Mouse (Mus musculus) forebrain, embryonic 12.5 days (tissue): ENCODE measurements around the gene Ppp2r5c. TPM values are rescaled to one million over a fixed set of nuclear protein-coding genes. Genes with fewer than 3 reads are reported as not detected.

Source experiments
- ATAC-seq: fragments of 200-750 bp; cut with Nextera tagmentation; 2 replicates; pipeline ENCODE4 v1.8.0; 2017; ENCODE audit warnings: moderate TSS enrichment; ENCODE audit not compliant: low FRiP score
- H3K27ac ChIP-seq: fragments of 300-500 bp; sonication (generic); 2 replicates; pipeline ENCODE4 v1.5.1; 2016; ENCODE audit warnings: mild to moderate bottlenecking
- H3K27me3 ChIP-seq: fragments of 300-500 bp; sonication (generic); 2 replicates; pipeline ENCODE4 v1.6.1; 2016; ENCODE audit warnings: mild to moderate bottlenecking
- H3K36me3 ChIP-seq: fragments of 300-500 bp; sonication (generic); replicated peaks from 2 replicates; pipeline ENCODE4 v1.6.1; 2016; ENCODE audit warnings: mild to moderate bottlenecking
- H3K4me1 ChIP-seq: fragments of 300-500 bp; sonication (generic); 2 replicates; pipeline ENCODE4 v1.6.1; 2016
- H3K4me2 ChIP-seq: fragments of 300-500 bp; sonication (generic); 2 replicates; pipeline ENCODE4 v1.6.1; 2016; ENCODE audit warnings: mild to moderate bottlenecking, moderate library complexity
- H3K4me3 ChIP-seq: fragments of 300-500 bp; sonication (generic); replicated peaks from 2 replicates; pipeline ENCODE4 v1.5.1; 2016; ENCODE audit warnings: mild to moderate bottlenecking
- H3K9ac ChIP-seq: fragments of 300-500 bp; sonication (generic); 2 replicates; pipeline ENCODE4 v1.6.1; 2016; ENCODE audit warnings: mild to moderate bottlenecking
- H3K9me3 ChIP-seq: fragments of 300-500 bp; sonication (generic); 2 replicates; pipeline ENCODE4 v1.6.1; 2016
- WGBS: fragments of 180-500 bp; shearing (Covaris S2); methylation state at CpG from one replicate; pipeline ENCODE4 v1.1.7; 2016; 5-methylcytosine and 5-hydroxymethylcytosine counted together
- polyA plus RNA-seq: library from polyadenylated mRNA; unstranded; fragments of >200 nt; fragmentation: Nextera tagmentation; extraction: Ambion mirVana; gene quantifications from 2 replicates; pipeline ENCODE4 v1.2.1, GENCODE M21; 2016

Ppp2r5c gene
- polyA plus RNA-seq, 1 experiment from 2014 or later: 157 TPM

DNA sequence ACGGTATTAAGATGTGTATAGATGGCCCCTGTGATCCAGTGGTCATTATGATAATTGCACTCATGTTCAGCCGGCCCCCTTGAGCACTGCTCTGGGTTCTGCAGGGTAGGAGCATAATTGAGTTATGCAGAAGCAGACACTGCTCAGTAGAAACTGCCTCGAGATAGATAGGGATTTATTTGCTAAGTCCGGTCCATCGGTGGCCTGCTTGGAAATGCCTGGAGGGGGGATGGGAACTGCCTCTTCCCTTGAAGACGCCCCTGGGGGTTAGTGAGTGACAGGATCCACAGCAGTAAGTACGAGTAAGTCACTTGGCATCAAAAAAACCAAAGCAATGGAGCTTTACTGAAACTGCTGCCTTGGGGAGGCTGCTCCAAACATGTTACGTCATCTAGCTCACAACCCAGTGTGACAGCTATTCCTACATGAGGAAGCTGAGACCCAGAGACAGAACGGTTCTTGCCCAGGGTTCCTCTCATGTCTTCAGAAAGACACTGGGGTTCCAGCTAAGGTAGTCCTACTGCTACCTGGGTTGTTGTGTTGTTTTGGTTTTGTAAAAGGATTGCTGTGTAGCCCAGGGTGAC, 60.9 kb downstream of the Ppp2r5c start:
- H3K4me2 ChIP-seq: no peak overlapping the region
- H3K27me3 ChIP-seq: no peaks in the 10 kb centered on the region
- ATAC-seq: no peak
- H3K27ac ChIP-seq: no peak overlapping the region
- H3K4me3 ChIP-seq: no peak overlapping the region
- no peak overlapping the region for H3K9ac ChIP-seq
- no peaks in the 10 kb centered on the region for H3K36me3 ChIP-seq
- H3K9me3 ChIP-seq: no peaks in the 10 kb centered on the region
- peaks cover 33% of the 10 kb centered on the region; the same call in 1 of the 2 replicates for H3K4me1 ChIP-seq
- 69% methylated on average over 9 of the region's 9 CpGs for WGBS

- 85% methylated on average over 5 of the region's 5 CpGs for WGBS
- ATAC-seq: no peak
- H3K27ac ChIP-seq: no peak overlapping the region
- no peaks in the 10 kb centered on the region for H3K27me3 ChIP-seq
- H3K4me2 ChIP-seq: no peak overlapping the region
- no peak overlapping the region for H3K9ac ChIP-seq
- H3K36me3 ChIP-seq: 0 out of 2 replicates have a peak, but pooled peaks cover 5% of the 10 kb centered on the region
- peaks cover 31% of the 10 kb centered on the region; the same call in 1 of the 2 replicates for H3K4me1 ChIP-seq
- H3K9me3 ChIP-seq: no peaks in the 10 kb centered on the region
- no peak overlapping the region for H3K4me3 ChIP-seq
Measured at GRCm38 (mm10) chr12:110508680-110509079, 61.8 kb downstream of the Ppp2r5c start.

DNA sequence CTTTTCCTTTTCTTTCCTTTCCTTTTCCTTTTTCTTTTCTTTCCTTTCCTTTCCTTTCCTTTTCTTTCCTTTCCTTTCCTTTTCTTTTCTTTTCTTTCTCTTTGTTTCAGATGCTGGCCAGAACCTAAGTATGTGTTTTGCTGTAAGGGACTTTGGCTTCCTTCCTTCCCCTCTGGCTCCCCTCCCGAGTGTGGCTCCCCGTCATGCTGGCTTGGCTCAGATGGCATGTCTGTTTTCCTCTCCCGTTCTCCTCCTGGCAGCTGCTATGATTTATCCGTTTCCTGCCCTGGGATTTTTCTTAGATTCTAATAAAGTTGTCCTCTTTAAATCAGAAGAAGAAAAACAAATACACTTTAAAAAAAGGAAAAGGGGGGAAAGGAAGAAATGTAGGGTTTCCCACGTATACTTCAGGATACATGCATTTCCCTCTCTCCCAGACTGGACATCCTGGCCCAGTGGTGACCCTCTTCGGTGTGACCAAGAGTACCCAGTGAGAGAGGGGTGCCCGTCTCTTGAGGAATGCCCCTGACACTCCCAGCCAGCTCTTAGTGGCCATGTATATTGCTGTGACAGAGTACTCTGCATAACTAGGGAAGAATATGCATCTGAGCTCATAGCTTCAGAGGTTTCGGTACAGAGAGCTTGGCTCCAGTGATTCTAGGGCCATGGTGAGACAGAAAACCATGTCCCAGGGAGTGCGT, 63.4 kb downstream of the Ppp2r5c start:
- H3K27ac ChIP-seq: no peak overlapping the region
- 88% methylated on average over 9 of the region's 9 CpGs for WGBS

GRCm38 (mm10) chr12:110511201-110511600, 64.3 kb downstream of the Ppp2r5c start:
- H3K4me3 ChIP-seq: no peak overlapping the region
- H3K9me3 ChIP-seq: no peaks in the 10 kb centered on the region
- no peak for ATAC-seq
- WGBS: 90% methylated on average over 12 of the region's 12 CpGs
- H3K27me3 ChIP-seq: no peaks in the 10 kb centered on the region
- H3K36me3 ChIP-seq: 0 out of 2 replicates have a peak, but pooled peaks cover 5% of the 10 kb centered on the region
- H3K4me2 ChIP-seq: no peak overlapping the region
- H3K4me1 ChIP-seq: peaks cover 21% of the 10 kb centered on the region; the same call in 1 of the 2 replicates
- no peak overlapping the region for H3K27ac ChIP-seq
- no peak overlapping the region for H3K9ac ChIP-seq

More for the DNA sequence above, 63.4 kb downstream of the Ppp2r5c start:
- H3K4me3 ChIP-seq: no peak overlapping the region
- H3K9me3 ChIP-seq: no peaks in the 10 kb centered on the region
- H3K27me3 ChIP-seq: no peaks in the 10 kb centered on the region
- H3K36me3 ChIP-seq: 0 out of 2 replicates have a peak, but pooled peaks cover 5% of the 10 kb centered on the region
- H3K4me2 ChIP-seq: no peak overlapping the region
- H3K9ac ChIP-seq: no peak overlapping the region
- peaks cover 21% of the 10 kb centered on the region; the same call in 1 of the 2 replicates for H3K4me1 ChIP-seq
- no peak for ATAC-seq

DNA sequence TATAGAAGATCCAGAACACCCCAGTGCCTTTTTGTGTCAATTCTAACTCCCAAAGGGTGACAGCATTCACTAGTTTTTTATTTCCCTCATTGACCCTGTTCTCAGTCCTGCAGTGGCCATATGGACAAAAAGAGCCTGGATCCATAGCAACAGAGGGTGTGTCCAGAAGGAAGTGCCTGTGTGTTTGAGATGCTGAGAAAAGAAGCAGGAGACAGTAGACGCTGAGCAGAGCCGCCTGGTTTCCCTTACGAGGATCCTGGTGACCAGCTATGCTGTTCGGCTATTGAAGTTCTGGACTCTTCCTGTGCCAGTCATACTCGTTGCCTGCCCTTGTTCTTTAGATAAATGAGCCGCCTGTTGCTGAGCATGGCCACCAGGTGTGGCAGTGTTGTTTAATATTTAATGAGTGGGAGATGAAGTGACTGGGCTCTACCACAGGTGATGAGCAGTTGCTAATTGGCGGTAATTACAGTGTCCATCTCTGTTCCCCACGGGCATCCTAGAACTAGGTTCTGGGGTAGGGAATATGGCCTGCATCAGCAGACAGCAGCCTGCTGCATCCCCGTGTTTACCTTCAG, 65.0 kb downstream of the Ppp2r5c start:
- ATAC-seq: no peak
- Histone ChIP-seq H3K4me2 (no peak overlapping the region), H3K27me3 (no peaks in the 10 kb centered on the region), H3K27ac (no peak overlapping the region), H3K9me3 (no peaks in the 10 kb centered on the region), H3K4me1 (peaks cover 17% of the 10 kb centered on the region; the same call in 1 of the 2 replicates), H3K9ac (no peak overlapping the region), H3K4me3 (no peak overlapping the region), H3K36me3 (peaks cover 8% of the 10 kb centered on the region)
- WGBS: 76% methylated on average over 9 of the region's 9 CpGs

- Histone ChIP-seq H3K4me1 (peaks cover 11% of the 10 kb centered on the region; the same call in 1 of the 2 replicates), H3K4me2 (no peak overlapping the region), H3K9me3 (no peaks in the 10 kb centered on the region), H3K4me3 (no peak overlapping the region), H3K9ac (no peak overlapping the region), H3K27me3 (no peaks in the 10 kb centered on the region), H3K27ac (no peak overlapping the region), H3K36me3 (peaks cover 16% of the 10 kb centered on the region)
- no peak for ATAC-seq
- 95% methylated on average over 7 of the region's 7 CpGs for WGBS
Measured at GRCm38 (mm10) chr12:110512884-110513283, 66.0 kb downstream of the Ppp2r5c start.

DNA sequence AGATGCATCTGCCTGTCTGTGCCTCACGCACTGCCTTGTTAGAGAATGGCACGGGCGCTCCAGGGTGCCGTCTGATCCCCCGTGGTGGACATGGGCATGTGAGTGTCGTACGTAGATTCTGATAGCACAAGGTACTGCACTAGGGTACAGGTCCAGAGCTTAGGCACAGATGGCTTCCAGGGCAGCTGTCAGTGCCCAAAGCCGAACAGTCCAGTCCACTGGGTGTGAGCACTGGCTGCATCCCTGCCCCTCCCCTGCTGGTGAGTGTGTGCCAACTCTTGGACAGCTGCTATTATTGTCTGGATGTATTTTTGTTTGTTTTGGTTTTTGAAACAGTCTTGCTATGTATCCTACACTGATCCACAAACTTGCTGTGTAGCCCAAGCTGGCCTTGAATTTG, 68.8 kb downstream of the Ppp2r5c start:
- ATAC-seq: no peak
- Histone ChIP-seq H3K27ac (no peak overlapping the region), H3K4me1 (peaks cover 2% of the 10 kb centered on the region; the same call in 1 of the 2 replicates), H3K4me3 (no peak overlapping the region), H3K27me3 (no peaks in the 10 kb centered on the region), H3K9ac (no peak overlapping the region), H3K9me3 (no peaks in the 10 kb centered on the region), H3K36me3 (peaks cover 16% of the 10 kb centered on the region), H3K4me2 (no peak overlapping the region)
- WGBS: 94% methylated on average over 8 of the region's 8 CpGs

GRCm38 (mm10) chr12:110520236-110520987, 73.5 kb downstream of the Ppp2r5c start:
- WGBS: 89% methylated on average over 15 of the region's 15 CpGs

DNA sequence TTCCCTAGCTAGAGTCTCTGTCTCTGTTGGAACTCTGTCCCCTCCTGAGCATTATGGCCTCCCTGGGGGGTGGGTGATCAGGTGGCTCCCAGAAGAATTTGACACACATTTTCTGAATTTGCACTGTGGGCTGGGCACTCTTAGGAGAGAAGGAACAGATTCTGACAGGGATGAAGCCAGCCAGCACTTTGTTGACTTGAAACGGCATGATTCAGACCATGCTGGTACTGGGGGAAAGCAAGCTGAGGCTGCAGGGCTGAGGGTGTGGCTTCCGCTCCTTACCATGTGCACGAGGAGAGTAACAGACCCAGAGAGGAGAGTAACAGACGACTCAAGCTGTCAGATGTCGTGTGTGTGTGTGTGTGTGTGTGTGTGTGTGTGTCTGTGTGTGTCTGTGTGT, 76.6 kb downstream of the Ppp2r5c start:
- Histone ChIP-seq H3K27ac (no peak overlapping the region), H3K36me3 (peaks cover 31% of the 10 kb centered on the region), H3K9ac (no peak overlapping the region), H3K9me3 (no peaks in the 10 kb centered on the region), H3K27me3 (no peaks in the 10 kb centered on the region), H3K4me2 (no peak overlapping the region), H3K4me1 (no peaks in the 10 kb centered on the region), H3K4me3 (no peak overlapping the region)
- WGBS: 94% methylated on average over 5 of the region's 5 CpGs
- ATAC-seq: no peak

More at GRCm38 (mm10) chr12:110520236-110520987, 73.5 kb downstream of the Ppp2r5c start:
- peaks cover 42% of the 10 kb centered on the region for H3K36me3 ChIP-seq
- H3K4me3 ChIP-seq: no peak overlapping the region
- ATAC-seq: no peak
- H3K4me1 ChIP-seq: no peaks in the 10 kb centered on the region
- no peaks in the 10 kb centered on the region for H3K27me3 ChIP-seq
- no peak overlapping the region for H3K9ac ChIP-seq
- H3K9me3 ChIP-seq: no peaks in the 10 kb centered on the region
- H3K27ac ChIP-seq: no peak overlapping the region
- H3K4me2 ChIP-seq: no peak overlapping the region

GRCm38 (mm10) chr12:110532711-110533110, 85.8 kb downstream of the Ppp2r5c start:
- ATAC-seq: no peak
- WGBS: 90% methylated on average over 6 of the region's 6 CpGs

GRCm38 (mm10) chr12:110533151-110533550, 86.2 kb downstream of the Ppp2r5c start:
- ATAC-seq: no peak
- Histone ChIP-seq H3K36me3 (peaks cover 2% of the 10 kb centered on the region; the same call in 1 of the 2 replicates), H3K4me2 (no peak overlapping the region), H3K9me3 (no peaks in the 10 kb centered on the region), H3K4me1 (no peaks in the 10 kb centered on the region), H3K27me3 (no peaks in the 10 kb centered on the region), H3K27ac (no peak overlapping the region), H3K4me3 (no peak overlapping the region), H3K9ac (no peak overlapping the region)
- WGBS: 81% methylated on average over 2 of the region's 2 CpGs

More at GRCm38 (mm10) chr12:110532711-110533110, 85.8 kb downstream of the Ppp2r5c start:
- H3K4me1 ChIP-seq: no peaks in the 10 kb centered on the region
- no peak overlapping the region for H3K4me2 ChIP-seq
- no peak overlapping the region for H3K27ac ChIP-seq
- H3K36me3 ChIP-seq: peaks cover 2% of the 10 kb centered on the region; the same call in 1 of the 2 replicates
- H3K4me3 ChIP-seq: no peak overlapping the region
- H3K27me3 ChIP-seq: no peaks in the 10 kb centered on the region
- H3K9ac ChIP-seq: no peak overlapping the region
- no peaks in the 10 kb centered on the region for H3K9me3 ChIP-seq

GRCm38 (mm10) chr12:110533832-110534231, 86.9 kb downstream of the Ppp2r5c start:
- Histone ChIP-seq H3K9me3 (no peaks in the 10 kb centered on the region), H3K4me2 (no peak overlapping the region), H3K9ac (no peak overlapping the region), H3K4me3 (no peak overlapping the region), H3K36me3 (peaks cover 2% of the 10 kb centered on the region; the same call in 1 of the 2 replicates), H3K27me3 (no peaks in the 10 kb centered on the region), H3K27ac (no peak overlapping the region), H3K4me1 (no peaks in the 10 kb centered on the region)
- ATAC-seq: no peak
- WGBS: 96% methylated on average over 3 of the region's 3 CpGs
